Mouse (Mus musculus) C2C12 (cell line): Measurements from ENCODE around the gene Ankzf1. TPM values are rescaled to one million over a fixed set of nuclear protein-coding genes. Genes with fewer than 3 reads are reported as not detected.

ENCODE experiments used
- H3K27me3 ChIP-seq: one replicate; pipeline ENCODE4 v1.6.1; 2011; ENCODE audit not compliant: control insufficient read depth, insufficient read depth, insufficient read length
- H3K36me3 ChIP-seq: one replicate; pipeline ENCODE4 v1.6.1; 2011; ENCODE audit not compliant: control insufficient read depth, insufficient read depth
- H3K4me3 ChIP-seq: one replicate; pipeline ENCODE4 v1.5.1; 2011; ENCODE audit warnings: mild to moderate bottlenecking, control low read depth; ENCODE audit not compliant: poor library complexity, insufficient read depth, severe bottlenecking
- H3K79me2 ChIP-seq: one replicate; pipeline ENCODE4 v1.6.1; 2011; ENCODE audit not compliant: control insufficient read depth, insufficient read depth
- H3K79me3 ChIP-seq: one replicate; pipeline ENCODE4 v1.6.1; 2011; ENCODE audit warnings: low read depth, control low read depth
- H3ac ChIP-seq: one replicate; pipeline ENCODE3; 2011; ENCODE audit warnings: low read depth; ENCODE audit not compliant: control insufficient read depth, insufficient read length
- CEBPB ChIP-seq: IDR thresholded peaks from one replicate; pipeline ENCODE4 v1.6.1; 2011; ENCODE audit warnings: low read depth, mild to moderate bottlenecking, control low read depth, moderate library complexity
- CTCF ChIP-seq: IDR thresholded peaks from one replicate; pipeline ENCODE4 v1.5.1; 2011; ENCODE audit not compliant: control insufficient read depth, insufficient read depth, insufficient read length
- FOSL1 ChIP-seq: IDR thresholded peaks from one replicate; pipeline ENCODE4 v1.8.0; 2011; ENCODE audit warnings: mild to moderate bottlenecking, low read length; ENCODE audit not compliant: poor library complexity, insufficient read depth, severe bottlenecking
- MAX ChIP-seq: IDR thresholded peaks from one replicate; pipeline ENCODE4 v1.6.1; 2011; ENCODE audit warnings: mild to moderate bottlenecking, control low read depth
- MYOD1 ChIP-seq: IDR thresholded peaks from one replicate; pipeline ENCODE4 v1.6.1; 2011; ENCODE audit warnings: low read depth; ENCODE audit not compliant: control insufficient read depth, insufficient read length
- MYOG ChIP-seq: IDR thresholded peaks from one replicate; pipeline ENCODE4 v1.6.1; 2011; ENCODE audit not compliant: control insufficient read depth, insufficient read length; ENCODE audit errors: extremely low read depth
- USF1 ChIP-seq: IDR thresholded peaks from one replicate; pipeline ENCODE4 v1.6.1; 2011; ENCODE audit warnings: low read depth, mild to moderate bottlenecking, control low read depth, moderate library complexity
- microRNA-seq: library from miRNA; unstranded; fragments of <30 nt; microRNA quantifications from one replicate; pipeline ENCODE4, GENCODE M21; 2019; ENCODE audit warnings: borderline microRNAs expressed
- polyA plus RNA-seq: library from polyadenylated mRNA; unstranded; fragments of >200 nt; fragmentation: generic; extraction: Trizol; gene quantifications from one replicate; pipeline ENCODE4 v1.2.1, GENCODE M21; 2012; ENCODE audit warnings: missing spikeins

Ankzf1 gene
- polyA plus RNA-seq, 1 experiment = 4.0 TPM

- H3ac ChIP-seq = no peak overlapping the region
Observed at GRCm38 (mm10) chr1:75243411-75243810, 51.5 kb downstream of the Ankzf1 start.

GRCm38 (mm10) chr1:75244175-75244826 is 52.4 kb downstream of the Ankzf1 start:
- no peak for TF ChIP-seq CEBPB
- TF ChIP-seq MAX = no peak
- TF ChIP-seq USF1 = no peak
- no peak for TF ChIP-seq FOSL1
- no peak for TF ChIP-seq MYOG
- TF ChIP-seq MYOD1 = no peak
- TF ChIP-seq CTCF = no peak
- H3K36me3 ChIP-seq = peaks cover 12% of the 10 kb centered on the region
- H3K4me3 ChIP-seq = no peak overlapping the region
- H3ac ChIP-seq = no peak overlapping the region
- H3K79me2 ChIP-seq = no peaks in the 10 kb centered on the region
- H3K79me3 ChIP-seq = no peaks in the 10 kb centered on the region
- H3K27me3 ChIP-seq = no peaks in the 10 kb centered on the region

More at GRCm38 (mm10) chr1:75243411-75243810, 51.5 kb downstream of the Ankzf1 start:
- peaks cover 16% of the 10 kb centered on the region for H3K36me3 ChIP-seq
- H3K79me2 ChIP-seq = no peaks in the 10 kb centered on the region
- H3K27me3 ChIP-seq = no peaks in the 10 kb centered on the region
- TF ChIP-seq CTCF (no peak), FOSL1 (no peak), MYOG (no peak), USF1 (no peak), MAX (no peak), MYOD1 (no peak), CEBPB (no peak)
- H3K4me3 ChIP-seq = no peak overlapping the region
- H3K79me3 ChIP-seq = no peaks in the 10 kb centered on the region

- Histone ChIP-seq H3ac (no peak overlapping the region), H3K36me3 (peaks cover 8% of the 10 kb centered on the region), H3K79me2 (no peaks in the 10 kb centered on the region), H3K79me3 (no peaks in the 10 kb centered on the region), H3K27me3 (no peaks in the 10 kb centered on the region), H3K4me3 (no peak overlapping the region)
- TF ChIP-seq MAX = no peak
- no peak for TF ChIP-seq USF1
- TF ChIP-seq MYOG = no peak
- TF ChIP-seq CEBPB = no peak
Observed at GRCm38 (mm10) chr1:75244836-75245235, 52.9 kb downstream of the Ankzf1 start.

GRCm38 (mm10) chr1:75247071-75247930 is 55.4 kb downstream of the Ankzf1 start:
- no peaks in the 10 kb centered on the region for H3K27me3 ChIP-seq
- no peak overlapping the region for H3K4me3 ChIP-seq
- H3K79me2 ChIP-seq = no peaks in the 10 kb centered on the region
- TF ChIP-seq USF1 (no peak), CEBPB (no peak), CTCF (no peak), FOSL1 (no peak), MYOD1 (no peak), MYOG (no peak), MAX (no peak)
- no peaks in the 10 kb centered on the region for H3K36me3 ChIP-seq
- no peak overlapping the region for H3ac ChIP-seq
- H3K79me3 ChIP-seq = no peaks in the 10 kb centered on the region

DNA sequence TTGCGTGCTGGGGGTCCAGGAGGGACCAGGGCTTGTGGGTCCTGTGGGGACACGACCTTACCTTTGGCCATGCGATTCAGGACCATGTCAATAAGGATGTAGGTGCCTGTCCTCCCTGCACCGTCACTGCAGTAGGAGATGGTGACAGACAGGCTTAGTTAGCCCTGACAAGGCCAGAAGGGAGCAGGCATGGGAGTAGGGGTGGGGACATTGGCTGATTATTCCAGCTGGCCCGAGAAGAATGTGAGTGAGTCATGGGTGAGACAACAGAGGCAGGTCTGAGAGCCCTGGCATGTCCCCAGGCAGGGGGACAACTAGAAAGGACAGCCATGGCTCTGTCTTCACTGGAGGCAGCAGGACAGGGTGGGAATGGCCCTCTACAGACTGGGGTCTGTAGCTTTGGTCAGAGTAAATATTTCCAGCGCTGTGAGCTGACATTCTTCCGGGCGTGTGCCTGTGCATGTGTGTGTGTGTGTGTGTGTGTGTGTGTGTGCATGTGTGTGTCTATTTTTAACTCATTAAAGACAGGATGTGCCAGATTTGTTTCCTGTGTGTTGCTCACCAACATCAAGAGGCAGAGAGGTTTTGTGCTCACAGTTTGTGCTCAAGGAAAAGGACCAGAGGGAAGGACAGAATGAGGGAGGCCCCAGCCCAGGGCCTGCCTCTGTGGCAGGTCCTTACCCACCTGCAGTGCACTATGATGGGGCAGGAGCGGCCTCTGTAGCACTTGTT is 56.3 kb downstream of the Ankzf1 start:
- peak; percentile 73 for TF ChIP-seq FOSL1
- peak; percentile 37 for TF ChIP-seq MAX
- TF ChIP-seq MYOG = no peak
- peak; percentile 44 for TF ChIP-seq MYOD1
- no peak for TF ChIP-seq CEBPB
- TF ChIP-seq USF1 = no peak
- no peak for TF ChIP-seq CTCF
- Histone ChIP-seq H3K36me3 (no peaks in the 10 kb centered on the region), H3K79me2 (no peaks in the 10 kb centered on the region), H3ac (peak overlapping the region; percentile 42), H3K4me3 (no peak overlapping the region), H3K79me3 (no peaks in the 10 kb centered on the region), H3K27me3 (no peaks in the 10 kb centered on the region)

Small RNA genes lying within 50 kb of the gene (microRNA-seq; reads per million reads assigned to microRNA genes)
- gene Gm27943 = not detected

Other genes with a start within 250 kb of the Ankzf1 start
- gene Ihh, start 240.5 kb upstream of the Ankzf1 start, polyA plus RNA-seq = 0.07 TPM
- gene Nhej1, start 67.0 kb upstream of the Ankzf1 start, polyA plus RNA-seq = 5.2 TPM
- gene Slc23a3, start 58.3 kb upstream of the Ankzf1 start, polyA plus RNA-seq = 0.08 TPM
- 25.8 TPM for gene Cnppd1, start 49.4 kb upstream of the Ankzf1 start, polyA plus RNA-seq
- gene Retreg2, start 49.4 kb upstream of the Ankzf1 start, polyA plus RNA-seq = 37.5 TPM
- 23.6 TPM for gene Zfand2b, start 23.5 kb upstream of the Ankzf1 start, polyA plus RNA-seq
- gene Abcb6, start 11.8 kb upstream of the Ankzf1 start, polyA plus RNA-seq = 34.9 TPM
- 16.8 TPM for gene Atg9a, start within 50 bp of the Ankzf1 start, polyA plus RNA-seq
- gene Glb1l, start 18.7 kb downstream of the Ankzf1 start, polyA plus RNA-seq = 1.3 TPM
- 110 TPM for gene Stk16, start 18.7 kb downstream of the Ankzf1 start, polyA plus RNA-seq
- gene Tuba4a, start 27.7 kb downstream of the Ankzf1 start, polyA plus RNA-seq = 167 TPM
- not detected for gene A630095N17Rik, start 40.0 kb downstream of the Ankzf1 start, polyA plus RNA-seq
- 27.7 TPM for gene Dnajb2, start 44.3 kb downstream of the Ankzf1 start, polyA plus RNA-seq
- 15.3 TPM for gene Ptprn, start 72.4 kb downstream of the Ankzf1 start, polyA plus RNA-seq
- not detected for gene Resp18, start 86.3 kb downstream of the Ankzf1 start, polyA plus RNA-seq
- gene Dnpep, start 125.8 kb downstream of the Ankzf1 start, polyA plus RNA-seq = 134 TPM
- gene Des, start 168.2 kb downstream of the Ankzf1 start, polyA plus RNA-seq = 657 TPM
- gene Speg, start 183.1 kb downstream of the Ankzf1 start, polyA plus RNA-seq = 29.4 TPM
- 78.8 TPM for gene Gmppa, start 243.8 kb downstream of the Ankzf1 start, polyA plus RNA-seq